Mouse (Mus musculus): Measurements from ENCODE around the gene Sez6l.

Gene Sez6l

DNA sequence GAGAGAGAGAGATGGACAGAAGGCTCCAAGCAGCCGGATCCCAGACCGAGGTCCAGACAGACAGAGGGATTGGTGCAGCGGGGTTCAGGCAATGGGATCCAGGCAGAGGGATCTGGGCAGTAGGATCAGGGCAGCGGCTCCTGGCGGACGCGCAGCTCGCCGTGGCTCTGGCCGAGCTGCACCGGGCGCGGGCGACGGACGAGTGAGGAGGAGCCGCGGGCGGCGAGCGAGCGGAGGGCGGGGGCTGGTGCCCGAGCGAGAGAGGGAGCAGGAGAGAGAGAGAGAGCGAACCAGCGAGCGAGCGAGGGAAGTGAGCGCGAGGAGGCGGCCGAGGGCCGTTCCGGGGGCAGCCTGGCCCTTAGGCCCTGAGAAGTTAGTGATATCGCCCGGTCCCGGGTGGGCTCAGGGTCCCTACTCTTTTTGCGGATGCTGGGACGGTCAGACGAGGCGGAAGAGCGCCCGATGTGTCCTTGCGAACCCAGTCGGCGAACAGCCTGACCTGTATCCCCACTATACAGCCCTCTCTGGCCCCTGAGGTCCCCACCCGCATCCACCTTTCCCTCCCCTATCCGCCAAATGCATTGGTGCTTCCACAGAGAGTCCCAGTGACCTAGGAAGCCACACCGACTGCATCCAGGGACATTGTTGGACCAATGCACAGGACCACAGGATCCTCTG is at the start of gene Sez6l:
Sez6l (minus strand) TSS at position 193 of the 678 bp plus-strand sequence.
- peak; percentile 39 to 64 for DNase-seq (ENCODE audit: inconsistent age in 2 of 2, low spot score in 1 of 2)

DNA sequence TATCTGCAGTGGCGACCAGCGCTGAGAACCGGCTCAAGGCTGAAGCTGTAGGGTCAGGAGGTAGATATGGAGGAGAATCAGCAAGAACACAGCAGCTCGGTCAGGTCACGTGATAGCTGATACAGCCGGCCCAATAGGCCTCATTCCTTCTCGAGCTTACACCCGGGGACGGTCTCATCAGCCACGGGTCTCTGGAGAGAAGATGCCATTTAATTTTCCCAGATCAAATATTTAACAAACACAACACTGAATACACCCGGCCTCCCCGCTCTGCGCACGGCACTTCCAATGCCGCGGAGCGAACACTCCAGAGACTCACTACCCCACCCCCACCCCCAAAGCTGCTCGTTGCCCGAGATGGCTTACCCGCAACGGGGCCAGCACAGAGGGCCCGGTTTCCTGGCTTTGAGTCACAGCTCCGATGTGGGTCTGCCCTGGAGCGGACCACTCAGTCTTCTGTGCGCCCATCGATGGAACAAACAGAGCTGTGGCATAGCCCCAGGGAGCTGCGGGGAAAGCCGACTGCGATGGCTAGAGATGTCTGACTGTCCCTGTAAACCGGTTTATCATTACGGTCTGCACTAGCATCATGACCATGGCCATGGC is 48.7 kb upstream of the Sez6l start:
- no peak for DNase-seq (ENCODE audit: inconsistent age in 2 of 2, low spot score in 1 of 2)

DNA sequence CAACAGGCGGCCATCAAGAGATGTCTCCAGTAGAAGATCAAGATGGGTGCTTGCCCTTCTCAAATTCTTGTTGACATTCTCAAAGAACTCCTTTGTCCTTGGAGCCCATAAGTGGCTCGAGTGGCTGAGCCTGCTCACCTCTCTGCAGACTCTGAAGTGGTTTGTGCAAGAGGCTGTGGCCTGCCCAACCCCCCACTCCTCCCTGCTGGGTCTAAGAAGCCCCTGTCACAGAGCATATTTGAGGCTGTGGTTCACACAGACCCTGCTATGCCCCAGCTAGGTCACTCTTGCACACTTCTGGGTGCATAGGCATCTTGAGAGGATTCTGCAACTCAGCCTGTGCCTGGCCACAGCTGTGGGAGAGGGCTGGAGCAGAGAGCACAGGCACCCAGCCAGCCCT is 46.0 kb upstream of the Sez6l start:
- no peak for DNase-seq (ENCODE audit: inconsistent age in 2 of 2, low spot score in 1 of 2)

DNA sequence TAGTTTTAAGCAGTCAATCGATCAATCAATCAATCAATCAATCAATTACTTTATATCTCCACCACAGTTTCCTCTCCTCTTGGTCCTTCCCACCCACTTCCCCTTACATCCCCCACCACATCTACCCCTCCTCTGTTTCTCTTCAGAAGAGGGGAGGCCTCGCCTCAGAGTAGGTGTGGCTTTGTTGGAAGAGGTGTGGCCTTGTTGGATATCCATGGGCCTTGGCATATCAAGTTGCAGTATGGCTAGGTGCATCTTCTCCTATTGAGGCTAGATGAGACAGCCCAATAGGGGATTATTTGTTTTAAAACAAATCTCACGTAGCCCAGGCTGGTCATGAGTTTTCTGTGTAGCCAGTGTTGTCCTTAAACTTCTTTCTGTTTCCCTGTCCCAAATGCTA is 43.3 kb upstream of the Sez6l start:
- no peak for DNase-seq (ENCODE audit: inconsistent age in 2 of 2, low spot score in 1 of 2)

DNA sequence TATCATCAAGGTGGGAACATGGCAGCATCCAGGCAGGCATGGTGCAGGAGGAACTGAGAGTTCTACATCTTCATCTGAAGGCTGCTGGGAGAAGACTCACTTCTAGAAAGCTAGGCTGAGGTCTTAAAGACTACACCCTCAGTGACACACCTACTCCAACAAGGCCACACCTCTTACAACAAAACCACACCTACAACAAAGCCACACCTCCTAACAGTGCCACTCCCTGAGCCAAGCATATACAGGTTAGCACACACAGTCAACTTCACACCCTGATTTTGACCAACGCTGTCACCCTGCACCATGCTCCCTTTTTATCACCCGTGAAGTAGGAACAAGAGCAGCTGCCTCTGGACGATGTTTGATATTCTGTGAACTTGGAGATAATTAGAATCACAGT is 42.4 kb upstream of the Sez6l start:
- no peak for DNase-seq (ENCODE audit: inconsistent age in 2 of 2, low spot score in 1 of 2)

DNA sequence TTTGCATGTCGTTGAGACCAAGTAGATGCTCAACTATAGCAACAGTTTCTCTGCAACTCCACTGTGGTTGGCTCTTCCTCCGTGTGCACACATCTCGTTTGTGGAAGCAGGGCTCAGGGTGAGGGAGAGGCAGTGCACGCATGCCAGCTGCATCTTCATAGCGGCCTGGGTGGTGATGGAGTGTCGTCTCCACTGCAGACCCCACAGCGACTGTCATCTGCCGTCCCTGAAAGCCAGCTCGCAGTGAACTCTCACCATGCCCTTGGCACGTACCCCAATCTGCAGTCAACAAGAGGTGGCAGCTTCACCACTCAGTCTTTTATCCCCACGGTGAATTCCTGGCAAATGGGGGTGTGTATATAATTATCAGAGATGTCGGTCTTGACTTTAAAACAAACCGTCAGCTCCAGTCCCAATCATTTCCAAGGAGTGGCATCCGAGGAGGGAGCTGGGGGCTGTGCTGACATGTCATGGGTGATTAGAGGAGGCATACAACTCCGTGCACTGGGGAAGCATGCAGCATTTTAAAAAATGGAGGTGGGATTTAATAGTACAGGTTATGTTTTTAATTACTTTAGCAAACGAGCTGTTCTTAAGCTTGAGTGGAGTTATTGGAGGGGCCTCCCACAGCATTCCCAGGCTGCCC is 40.7 kb upstream of the Sez6l start:
- DNase-seq (ENCODE audit: inconsistent age in 2 of 2, low spot score in 1 of 2) = no peak

DNA sequence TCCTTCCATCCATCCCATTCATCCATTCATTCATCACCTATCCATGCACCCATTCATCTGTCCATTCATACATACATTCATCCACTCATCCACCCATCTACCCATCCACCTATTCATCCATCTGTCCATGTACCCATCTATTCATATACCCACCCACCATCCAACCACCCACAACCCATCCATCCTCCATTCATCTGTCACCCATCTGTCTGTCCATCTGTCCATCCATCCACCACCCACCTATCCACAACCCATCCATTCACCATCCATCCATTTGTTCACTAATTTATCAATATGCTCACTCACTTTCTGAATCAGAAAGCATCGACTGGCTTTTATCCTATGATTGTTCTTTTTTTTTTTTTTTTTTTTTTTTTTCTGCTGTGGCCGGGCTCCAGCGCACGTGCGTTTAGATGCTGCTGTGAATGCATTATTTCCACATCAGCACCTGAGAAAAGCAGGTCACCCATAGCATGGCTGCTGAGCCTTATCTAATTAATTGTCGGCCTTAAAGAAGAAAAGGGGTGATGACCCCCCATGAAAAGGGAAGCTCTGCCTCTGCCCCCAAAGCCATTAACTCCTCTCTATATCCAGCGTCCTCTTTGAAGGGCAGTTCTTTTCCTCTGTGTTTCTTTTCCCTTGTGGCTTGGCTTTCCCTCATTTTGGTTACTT is 39.1 kb upstream of the Sez6l start:
- DNase-seq (ENCODE audit: inconsistent age in 2 of 2, low spot score in 1 of 2) = no peak

DNA sequence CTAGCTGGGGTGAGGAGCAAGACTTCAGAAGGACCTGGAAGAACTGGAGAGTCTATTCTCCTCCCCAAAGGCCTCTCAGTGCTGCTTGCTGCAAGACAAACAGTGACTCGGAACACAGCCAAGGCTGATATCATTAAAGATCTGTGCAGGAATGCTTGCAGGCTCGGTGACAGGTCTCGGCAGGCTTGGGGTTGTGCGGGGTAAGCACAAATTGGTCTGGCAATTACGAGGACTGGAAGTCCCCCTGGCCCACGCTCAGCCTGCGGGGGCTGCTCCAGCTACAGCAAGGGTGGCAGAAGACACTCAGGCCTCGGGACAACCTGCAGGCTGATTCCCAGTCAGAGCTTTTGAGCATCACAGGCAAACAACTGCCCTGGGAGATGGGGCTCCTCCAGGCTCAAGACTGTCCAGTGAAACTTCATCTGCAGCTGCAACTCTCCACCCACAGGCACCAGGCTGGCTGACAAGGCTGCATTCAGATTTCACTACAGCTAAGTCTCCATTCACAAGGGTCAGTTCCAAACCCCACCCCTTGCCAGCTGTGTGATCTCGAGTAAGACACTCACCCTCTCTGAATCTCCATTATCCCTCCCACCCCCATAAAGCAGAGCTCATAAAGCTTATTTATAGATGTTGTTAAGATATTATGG is 31.0 kb upstream of the Sez6l start:
- DNase-seq (ENCODE audit: inconsistent age in 2 of 2, low spot score in 1 of 2) = peak; percentile 22 to 68

DNA sequence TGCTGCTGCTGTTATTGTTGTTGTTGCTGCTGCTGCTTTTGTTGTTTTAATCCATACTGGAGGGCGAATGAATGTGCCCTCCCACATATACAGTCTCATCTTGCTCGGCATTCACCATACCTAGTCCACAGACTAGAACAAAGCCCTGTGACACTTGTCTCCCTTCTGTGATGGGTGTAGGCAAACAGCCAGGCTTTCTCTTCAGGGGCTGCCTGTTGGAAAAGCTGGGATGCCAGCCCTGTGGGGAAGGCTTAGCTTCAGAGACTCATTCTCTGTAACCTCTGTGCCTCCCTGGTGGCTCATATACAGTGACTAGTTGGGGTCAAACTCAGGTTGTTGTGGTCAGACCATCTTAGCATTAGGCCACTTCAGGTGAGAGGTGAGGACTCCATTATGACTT is 30.1 kb upstream of the Sez6l start:
- DNase-seq (ENCODE audit: inconsistent age in 2 of 2, low spot score in 1 of 2) = no peak

DNA sequence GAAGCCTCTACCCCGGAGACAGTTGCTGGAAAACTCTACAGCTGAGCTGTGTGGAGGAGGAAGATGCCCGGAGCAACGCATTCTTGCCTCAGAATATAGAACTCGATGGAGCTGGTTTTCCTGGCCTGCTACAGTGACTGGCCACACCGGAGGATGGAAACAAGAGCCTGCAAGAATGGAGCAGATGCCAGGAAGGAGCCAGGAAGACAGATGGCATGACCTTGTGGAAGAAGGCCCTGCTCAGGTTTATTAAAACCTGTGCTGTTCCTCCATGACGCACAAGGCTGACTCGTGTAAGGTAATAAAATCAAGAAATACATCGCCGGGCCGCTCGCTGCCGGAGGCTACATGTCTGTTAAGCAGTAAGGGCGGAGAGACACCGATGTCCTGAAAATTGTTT is 28.4 kb upstream of the Sez6l start:
- DNase-seq (ENCODE audit: inconsistent age in 2 of 2, low spot score in 1 of 2) = peak; percentile 7 to 31

DNA sequence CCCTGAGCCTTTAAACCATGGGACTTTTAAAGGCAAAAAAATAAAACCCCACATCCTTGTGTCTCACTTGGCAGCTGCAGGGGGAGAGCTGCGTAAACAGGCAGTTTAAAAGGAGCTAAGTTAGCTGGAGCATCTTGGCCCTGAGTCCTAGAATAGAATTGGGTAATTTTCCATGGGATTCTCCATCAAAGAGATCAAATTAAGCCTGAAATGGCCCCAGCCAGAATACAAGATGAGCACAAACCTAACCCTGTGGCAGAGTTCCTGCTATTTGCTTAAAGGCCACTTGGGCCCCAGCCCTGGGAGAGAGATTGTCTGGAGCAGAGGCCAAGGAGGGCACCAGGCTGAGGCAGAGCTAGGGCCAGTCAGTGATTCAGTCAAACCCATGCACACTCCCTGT is 27.3 kb upstream of the Sez6l start:
- peak; percentile 11 to 60 for DNase-seq (ENCODE audit: inconsistent age in 2 of 2, low spot score in 1 of 2)

DNA sequence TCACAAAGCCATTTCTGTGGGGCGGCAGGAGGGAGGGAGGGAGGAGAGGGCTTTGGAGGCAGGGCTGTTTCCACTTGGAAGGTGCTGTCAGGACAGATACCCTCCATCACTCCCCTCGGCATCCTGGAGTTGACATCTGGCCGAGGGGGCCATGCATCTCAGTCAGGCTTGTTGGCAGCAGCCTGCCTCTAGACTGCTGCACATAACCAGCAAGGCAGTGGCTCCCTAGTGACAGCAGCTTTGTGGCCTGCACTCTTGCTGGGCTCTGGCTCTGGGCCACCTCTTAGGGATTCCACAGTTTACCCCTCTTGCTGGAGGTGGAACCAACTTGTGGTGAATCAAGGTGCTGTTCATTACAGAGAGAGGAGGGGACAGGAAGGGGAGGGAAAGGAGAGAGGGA is 26.6 kb upstream of the Sez6l start:
- no peak for DNase-seq (ENCODE audit: inconsistent age in 2 of 2, low spot score in 1 of 2)

DNA sequence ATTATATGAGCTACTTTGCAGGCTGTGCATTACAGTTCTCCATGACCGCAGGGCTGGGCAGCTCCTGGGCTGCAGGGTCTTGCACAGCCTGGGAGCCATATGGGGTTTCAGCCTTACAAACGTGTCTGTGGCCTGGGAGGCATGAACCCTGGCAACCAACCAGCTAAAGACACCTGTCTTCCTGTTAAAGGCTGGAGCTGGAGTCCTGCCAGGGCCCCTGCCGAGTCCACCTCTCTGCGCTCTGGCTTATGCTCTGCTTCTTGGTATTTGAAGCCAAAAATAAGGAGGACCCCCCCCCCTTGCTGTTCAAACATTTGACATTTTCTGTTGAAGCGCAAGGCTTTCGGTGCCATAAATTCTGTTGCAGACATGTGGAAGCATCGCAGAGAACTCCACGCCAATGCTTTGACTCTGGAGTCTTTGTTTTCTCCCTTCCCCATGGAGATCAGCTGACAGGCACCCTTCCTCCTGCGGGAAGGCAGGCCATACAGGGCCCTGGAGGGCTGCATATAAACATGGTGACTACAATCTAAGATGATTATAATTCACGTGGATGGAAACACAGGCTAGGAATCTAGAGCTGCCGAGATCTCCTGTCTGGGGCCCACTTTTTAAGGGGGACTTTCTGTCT is 23.4 kb upstream of the Sez6l start:
- peak in 1 of 2 experiments; percentile 37 for DNase-seq (ENCODE audit: inconsistent age in 2 of 2, low spot score in 1 of 2)

DNA sequence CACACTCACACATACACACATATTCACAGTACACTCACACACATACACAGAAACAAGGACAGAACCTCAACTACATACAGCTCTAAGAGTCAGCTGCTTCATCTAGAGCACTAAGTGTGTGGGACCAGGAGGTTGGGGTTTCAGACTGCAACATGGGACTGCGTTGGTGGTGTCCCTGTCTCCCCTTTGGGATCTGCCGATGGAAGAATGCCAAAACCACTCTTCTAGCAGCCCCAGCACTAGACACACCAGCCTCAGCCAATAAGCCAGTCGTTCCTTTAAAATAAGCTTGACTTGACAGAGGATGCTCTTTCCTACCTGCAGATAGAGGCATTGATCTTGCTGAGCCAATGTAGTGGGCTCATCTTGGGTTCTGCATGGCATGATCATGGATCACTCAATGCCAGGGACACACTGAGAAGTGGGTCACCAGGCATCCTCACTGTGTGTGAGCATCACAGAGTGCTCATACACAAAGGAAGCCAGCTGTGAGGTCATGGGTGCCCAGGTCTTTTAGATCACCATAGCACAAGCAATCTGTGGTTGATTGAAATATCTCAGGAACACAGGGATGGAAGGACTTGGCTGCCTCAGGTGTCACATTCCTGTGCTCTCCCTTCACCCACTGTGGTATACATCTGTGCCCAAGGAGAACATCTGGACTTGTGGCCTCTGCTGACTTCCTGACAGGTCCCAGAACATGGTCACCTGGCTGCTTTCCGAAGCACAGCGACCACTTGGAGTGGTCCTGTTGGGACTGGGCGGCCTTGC is 22.7 kb upstream of the Sez6l start:
- DNase-seq (ENCODE audit: inconsistent age in 2 of 2, low spot score in 1 of 2) = no peak

DNA sequence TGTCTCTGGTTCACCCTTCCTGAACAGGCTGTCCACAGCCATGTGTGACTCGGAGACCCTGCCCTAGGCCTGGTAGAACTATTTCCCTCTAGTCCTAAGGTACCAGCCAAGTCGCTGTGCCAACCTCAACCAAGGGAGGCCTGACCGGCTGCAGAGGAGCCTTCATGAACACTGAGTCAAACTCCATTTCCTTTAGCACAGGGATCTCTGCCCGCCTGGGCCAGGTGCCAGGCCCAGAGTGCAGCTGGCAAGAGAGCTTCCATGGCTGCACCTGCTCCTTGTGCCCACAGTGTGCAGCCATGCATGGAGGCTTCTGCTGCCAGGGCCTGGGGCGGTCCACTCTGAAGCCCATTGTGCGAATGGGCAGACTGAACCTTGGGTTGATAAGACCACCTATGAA is 20.9 kb upstream of the Sez6l start:
- peak; percentile 22 to 66 for DNase-seq (ENCODE audit: inconsistent age in 2 of 2, low spot score in 1 of 2)

DNA sequence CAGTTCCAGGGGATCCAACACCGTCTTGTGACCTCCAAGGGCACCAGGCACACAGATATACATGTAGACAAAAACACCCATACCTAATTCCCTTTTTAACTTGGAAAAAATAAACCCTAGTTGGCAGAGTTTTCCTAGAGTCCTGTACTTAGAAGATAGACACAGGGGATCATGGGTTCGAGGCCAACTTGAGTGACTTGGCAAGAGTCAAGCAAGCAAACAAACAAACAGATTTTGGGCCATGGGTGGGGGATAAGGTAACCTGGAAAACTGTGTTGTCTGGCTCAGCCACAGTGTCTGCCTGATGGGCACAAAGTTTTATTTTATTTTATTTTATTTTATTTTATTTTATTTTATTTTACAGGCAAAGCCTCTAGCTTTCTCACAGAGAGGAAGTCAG is 20.3 kb upstream of the Sez6l start:
- DNase-seq (ENCODE audit: inconsistent age in 2 of 2, low spot score in 1 of 2) = no peak

DNA sequence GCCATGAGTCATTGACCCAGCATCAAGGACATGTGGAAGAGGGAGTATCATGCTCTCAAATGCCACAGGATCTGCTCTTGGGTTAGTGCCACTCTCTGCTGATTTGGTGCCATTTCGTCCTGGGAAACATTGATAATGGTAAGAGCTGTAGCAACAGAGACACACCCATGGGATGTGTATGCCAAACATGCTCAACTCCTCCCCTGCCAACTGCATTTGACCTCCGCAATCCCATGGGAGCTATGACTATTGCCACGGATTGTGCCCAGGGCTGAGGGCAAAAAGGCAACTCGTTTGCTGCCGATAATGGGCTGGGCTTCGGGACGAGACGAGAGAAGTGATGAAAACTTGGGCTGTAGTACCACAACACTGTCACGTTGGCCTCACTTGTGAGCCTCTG is 19.7 kb upstream of the Sez6l start:
- peak in 1 of 2 experiments; percentile 44 for DNase-seq (ENCODE audit: inconsistent age in 2 of 2, low spot score in 1 of 2)

DNA sequence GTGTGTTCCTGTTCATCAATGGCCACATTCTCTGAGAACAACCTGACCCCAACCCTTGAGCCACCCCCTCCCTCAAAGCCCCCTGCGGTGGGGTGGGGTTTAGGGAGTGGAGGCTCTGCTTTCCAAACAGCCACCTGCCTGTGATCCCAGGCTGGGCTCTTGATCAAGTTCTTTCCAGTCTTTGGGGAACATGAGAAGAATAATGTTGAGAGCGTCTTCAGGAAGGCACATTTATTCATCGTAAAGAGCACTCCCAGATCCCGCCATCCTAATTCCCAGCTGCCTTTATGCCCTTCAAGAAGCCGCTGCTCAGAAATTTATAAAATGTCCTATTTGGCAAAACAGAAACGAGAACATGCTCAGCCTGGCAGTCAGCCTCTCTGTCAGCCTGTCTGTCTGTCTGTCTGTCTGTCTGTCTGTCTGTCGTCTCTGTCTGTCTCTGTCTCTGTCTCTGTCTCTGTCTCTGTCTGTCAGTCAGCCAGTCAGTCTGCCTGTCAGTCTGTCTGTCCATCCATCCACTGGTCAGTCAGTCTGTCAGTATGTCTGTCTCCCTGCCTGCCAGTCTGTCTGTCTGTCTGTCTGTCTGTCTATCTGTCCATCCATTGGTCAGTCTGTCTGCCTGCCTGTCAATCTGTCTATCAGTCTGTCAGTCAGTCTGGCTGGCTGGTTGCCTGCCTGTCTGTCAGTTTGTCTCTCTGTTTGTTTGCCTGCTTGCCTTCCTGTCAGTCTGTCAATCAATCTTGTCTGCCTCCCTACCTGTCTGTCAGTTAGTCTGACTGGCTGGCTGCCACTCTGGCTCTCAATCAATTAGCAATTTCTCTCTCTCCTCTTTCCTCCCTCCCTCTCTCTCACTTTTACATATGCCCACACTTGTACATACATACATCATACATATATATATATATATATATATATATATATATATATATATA is 19.0 kb upstream of the Sez6l start:
- DNase-seq (ENCODE audit: inconsistent age in 2 of 2, low spot score in 1 of 2) = no peak

DNA sequence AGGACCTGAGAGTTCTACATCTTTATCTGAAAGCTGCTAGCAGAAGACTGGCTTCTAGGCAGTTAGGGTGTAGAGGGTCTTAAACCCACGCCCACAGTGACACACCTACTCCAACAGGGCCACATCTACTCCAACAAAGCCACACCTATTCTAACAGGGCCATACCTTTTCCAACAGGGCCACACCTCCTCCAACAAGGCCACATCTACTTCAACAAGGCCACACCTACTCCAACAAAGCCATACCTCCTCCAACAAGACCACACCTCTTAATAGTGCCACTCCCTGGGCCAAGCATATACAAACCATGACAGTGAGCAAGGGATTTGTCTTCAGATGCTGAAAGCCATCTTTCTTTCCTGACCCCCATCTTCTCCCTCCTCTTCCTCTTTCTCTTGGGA is 14.7 kb upstream of the Sez6l start:
- no peak for DNase-seq (ENCODE audit: inconsistent age in 2 of 2, low spot score in 1 of 2)

Data from adrenal gland, adult (tissue).